Mouse (Mus musculus) heart, adult 8-10 months (tissue): ENCODE measurements around the gene Chmp6. TPM values are rescaled to one million over a fixed set of nuclear protein-coding genes. Genes with fewer than 3 reads are reported as not detected.

Experiments
- DNase-seq: peaks from one replicate; pipeline ENCODE4 v3.0.0; 2022; ENCODE audit warnings: low spot score
- total RNA-seq, 4 experiments: library from RNA; stranded (reverse); gene quantifications; 2 replicates each; pipeline ENCODE4 v1.2.4; 2022

Gene Chmp6
- total RNA-seq, 4 experiments from 2014 or later, result 29.9 to 33.7 (median 30.4) TPM

GRCm38 (mm10) chr11:119937772-119938502, 24.7 kb downstream of the Chmp6 start:
- DNase-seq, result no peak

- DNase-seq, result no peak
Observed at GRCm38 (mm10) chr11:119939073-119939710, 26.0 kb downstream of the Chmp6 start.

GRCm38 (mm10) chr11:119939711-119940106, 26.5 kb downstream of the Chmp6 start:
- DNase-seq, result no peak

- DNase-seq, result no peak
Observed at GRCm38 (mm10) chr11:119940142-119940541, 26.9 kb downstream of the Chmp6 start.

- DNase-seq, result no peak
Observed at GRCm38 (mm10) chr11:119941794-119942193, 28.6 kb downstream of the Chmp6 start.

GRCm38 (mm10) chr11:119942201-119942726, 29.0 kb downstream of the Chmp6 start:
- DNase-seq, result no peak

GRCm38 (mm10) chr11:119942727-119943427, 29.6 kb downstream of the Chmp6 start, which contains the start of gene Baiap2:
TSS of gene Baiap2 (plus strand) at chr11:119942763.
- DNase-seq, result peak; percentile 95

- no peak for DNase-seq
Observed at GRCm38 (mm10) chr11:119943428-119943988, 30.3 kb downstream of the Chmp6 start.

GRCm38 (mm10) chr11:119945343-119945742, 32.1 kb downstream of the Chmp6 start:
- DNase-seq, result peak; percentile 58

GRCm38 (mm10) chr11:119947426-119947825, 34.2 kb downstream of the Chmp6 start:
- no peak for DNase-seq

GRCm38 (mm10) chr11:119947897-119948296, 34.7 kb downstream of the Chmp6 start:
- DNase-seq, result no peak

- no peak for DNase-seq
Observed at GRCm38 (mm10) chr11:119948305-119948704, 35.1 kb downstream of the Chmp6 start.

- DNase-seq, result peak; percentile 40
Observed at GRCm38 (mm10) chr11:119948803-119949202, 35.6 kb downstream of the Chmp6 start.

GRCm38 (mm10) chr11:119950535-119950934, 37.3 kb downstream of the Chmp6 start:
- no peak for DNase-seq

- no peak for DNase-seq
Observed at GRCm38 (mm10) chr11:119951326-119951725, 38.1 kb downstream of the Chmp6 start.

GRCm38 (mm10) chr11:119952429-119953224, 39.4 kb downstream of the Chmp6 start:
- DNase-seq, result peak; percentile 82

GRCm38 (mm10) chr11:119954233-119954632, 41.0 kb downstream of the Chmp6 start:
- DNase-seq, result no peak

GRCm38 (mm10) chr11:119954749-119955337, 41.6 kb downstream of the Chmp6 start:
- DNase-seq, result no peak

- peak; percentile 61 for DNase-seq
Observed at GRCm38 (mm10) chr11:119955432-119955831, 42.2 kb downstream of the Chmp6 start.

GRCm38 (mm10) chr11:119956590-119956989, 43.3 kb downstream of the Chmp6 start:
- DNase-seq, result no peak

- DNase-seq, result no peak
Observed at GRCm38 (mm10) chr11:119958856-119959255, 45.6 kb downstream of the Chmp6 start.
